Mouse (Mus musculus) heart, embryonic 15.5 days (tissue): ENCODE measurements around the gene Zfp111. TPM values are rescaled to one million over a fixed set of nuclear protein-coding genes. Genes with fewer than 3 reads are reported as not detected.
A peak's percentile ranks its signal among the peaks of the same experiment; 100 is the strongest.

Experiments
- ATAC-seq: fragments of 200-750 bp; cut with Nextera tagmentation; replicated peaks from 2 replicates; pipeline ENCODE4 v1.8.0; 2017; ENCODE audit warnings: low read depth, moderate TSS enrichment; ENCODE audit not compliant: insufficient number of reproducible peaks, insufficient read depth, low FRiP score
- H3K27ac ChIP-seq: fragments of 300-500 bp; sonication (generic); 2 replicates; pipeline ENCODE4 v1.5.1; 2015; ENCODE audit warnings: mild to moderate bottlenecking, inconsistent platforms
- H3K27me3 ChIP-seq: fragments of 300-500 bp; sonication (generic); 2 replicates; pipeline ENCODE4 v1.6.1; 2015; ENCODE audit warnings: inconsistent platforms
- H3K36me3 ChIP-seq: fragments of 300-500 bp; sonication (generic); 2 replicates; pipeline ENCODE4 v1.6.1; 2015; ENCODE audit warnings: mild to moderate bottlenecking, inconsistent platforms
- H3K4me1 ChIP-seq: fragments of 300-500 bp; sonication (generic); replicated peaks from 2 replicates; pipeline ENCODE4 v1.6.1; 2015; ENCODE audit warnings: inconsistent platforms
- H3K4me2 ChIP-seq: fragments of 300-500 bp; sonication (generic); 2 replicates; pipeline ENCODE4 v1.6.1; 2015; ENCODE audit warnings: inconsistent platforms, mild to moderate bottlenecking, moderate library complexity
- H3K4me3 ChIP-seq: fragments of 300-500 bp; sonication (generic); 2 replicates; pipeline ENCODE4 v1.5.1; 2015; ENCODE audit warnings: mild to moderate bottlenecking, inconsistent platforms
- H3K9ac ChIP-seq: fragments of 300-500 bp; sonication (generic); 2 replicates; pipeline ENCODE4 v1.6.1; 2015; ENCODE audit warnings: mild to moderate bottlenecking, inconsistent platforms
- H3K9me3 ChIP-seq: fragments of 300-500 bp; sonication (generic); replicated peaks from 2 replicates; pipeline ENCODE4 v1.6.1; 2016; ENCODE audit warnings: inconsistent platforms
- whole genome bisulfite sequencing: fragments of 180-500 bp; shearing (Covaris S2); methylation state at CpG from one replicate; pipeline ENCODE4 v1.1.7; 2015; ENCODE audit warnings: mixed read lengths; 5-methylcytosine and 5-hydroxymethylcytosine counted together
- polyA plus RNA-seq: library from polyadenylated mRNA; unstranded; fragments of >200 nt; fragmentation: Nextera tagmentation; extraction: Ambion mirVana; gene quantifications from 2 replicates; pipeline ENCODE4 v1.2.1, GENCODE M21; 2015

Zfp111 gene
- polyA plus RNA-seq: 5.9 and 6.4 TPM in 2 replicates

DNA sequence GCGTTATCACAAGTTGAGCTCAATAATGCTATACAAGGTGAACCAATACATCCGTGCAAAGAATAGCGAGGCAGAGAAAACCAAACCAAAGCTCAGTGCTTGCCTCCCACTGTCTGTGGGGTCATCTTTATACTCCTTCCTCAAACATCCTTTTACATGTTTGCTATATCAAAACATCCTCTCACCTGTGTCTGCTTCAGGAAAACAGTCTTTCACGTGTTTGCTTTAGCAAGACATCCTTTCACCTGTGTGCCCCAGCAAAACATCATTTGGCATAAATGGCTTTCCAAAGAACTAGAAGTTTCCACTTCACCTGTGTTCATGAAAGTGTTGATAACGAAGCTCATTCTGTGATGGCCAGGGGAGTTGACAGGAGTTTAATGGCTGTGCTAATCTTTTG is at the start of gene Zfp111:
TSS of gene Zfp111 (minus strand) at position 101 of the 400 bp plus-strand sequence.
- H3K9me3 ChIP-seq: no peaks in the 10 kb centered on the region
- 74% methylated on average over 5 of the region's 5 CpGs for WGBS
- H3K27me3 ChIP-seq: no peaks in the 10 kb centered on the region
- H3K9ac ChIP-seq: no peak within 1 kb of the TSS
- no peak within 1 kb of the TSS for H3K4me3 ChIP-seq
- no peaks in the 10 kb centered on the region for H3K36me3 ChIP-seq
- H3K4me1 ChIP-seq: peaks cover 8% of the 10 kb centered on the region; the same call in 1 of the 2 replicates
- ATAC-seq: no peak
- no peak within 1 kb of the TSS for H3K4me2 ChIP-seq
- no peak within 1 kb of the TSS for H3K27ac ChIP-seq

DNA sequence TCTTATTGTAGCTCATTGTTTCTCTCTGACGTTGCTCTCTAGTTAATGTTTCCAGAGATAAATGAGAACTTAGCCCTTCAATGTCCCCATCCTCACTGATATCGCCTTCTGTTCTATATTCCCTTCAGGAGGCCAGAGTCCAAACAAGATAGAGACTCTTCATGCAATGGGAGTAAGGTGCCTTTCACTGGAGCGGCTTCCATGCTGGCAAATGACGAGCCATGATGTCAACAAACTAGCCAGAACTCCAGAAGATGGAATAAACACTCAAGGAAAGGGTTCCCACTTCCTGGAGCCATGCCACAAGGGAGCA is 48.7 kb upstream of the Zfp111 start:
- H3K4me3 ChIP-seq: no peak overlapping the region
- WGBS: 91% methylated on average over 4 of the region's 4 CpGs
- no peak overlapping the region for H3K4me2 ChIP-seq
- H3K4me1 ChIP-seq: peaks cover 5% of the 10 kb centered on the region
- no peak for ATAC-seq
- no peak overlapping the region for H3K27ac ChIP-seq
- H3K9me3 ChIP-seq: no peaks in the 10 kb centered on the region
- no peak overlapping the region for H3K9ac ChIP-seq
- H3K36me3 ChIP-seq: peaks cover 22% of the 10 kb centered on the region; the same call in 1 of the 2 replicates
- H3K27me3 ChIP-seq: no peaks in the 10 kb centered on the region

DNA sequence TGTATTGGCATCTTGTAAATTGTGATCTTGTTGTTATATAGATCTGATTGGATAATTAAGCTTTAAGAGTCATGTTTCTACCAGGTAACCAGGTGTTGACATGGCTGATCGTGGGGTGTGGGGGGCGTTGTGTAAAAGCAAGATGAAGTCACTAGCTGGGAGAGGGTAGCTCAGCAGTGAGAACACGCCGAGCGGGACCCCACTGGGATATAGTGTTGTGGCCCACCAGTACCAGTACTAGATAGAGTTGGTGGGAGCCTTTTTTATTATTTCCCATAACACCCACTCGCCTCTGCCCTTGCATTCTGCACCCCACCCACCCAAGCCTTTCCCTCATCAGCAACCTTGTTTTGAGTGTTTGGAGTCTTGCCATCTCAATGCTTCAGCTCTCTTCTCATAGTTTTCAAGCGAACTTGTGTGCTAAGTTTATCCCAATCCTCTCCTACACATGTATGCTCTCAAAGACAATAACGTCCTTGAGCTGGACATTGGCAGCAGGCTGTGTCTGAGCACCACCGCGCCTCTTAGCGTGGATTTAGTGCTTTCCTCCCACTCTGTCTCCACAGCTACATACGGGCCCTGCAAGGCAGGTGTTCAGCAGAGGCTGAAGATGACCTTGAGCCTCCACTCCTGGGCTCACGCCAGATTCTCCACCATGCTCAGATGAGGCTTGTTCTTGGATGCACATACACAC is 48.2 kb upstream of the Zfp111 start:
- Histone ChIP-seq H3K36me3 (peaks cover 22% of the 10 kb centered on the region; the same call in 1 of the 2 replicates), H3K9me3 (no peaks in the 10 kb centered on the region), H3K9ac (no peak overlapping the region), H3K4me3 (no peak overlapping the region), H3K27ac (no peak overlapping the region), H3K4me2 (no peak overlapping the region), H3K27me3 (no peaks in the 10 kb centered on the region), H3K4me1 (peaks cover 7% of the 10 kb centered on the region)
- WGBS: 82% methylated on average over 13 of the region's 13 CpGs
- no peak for ATAC-seq

DNA sequence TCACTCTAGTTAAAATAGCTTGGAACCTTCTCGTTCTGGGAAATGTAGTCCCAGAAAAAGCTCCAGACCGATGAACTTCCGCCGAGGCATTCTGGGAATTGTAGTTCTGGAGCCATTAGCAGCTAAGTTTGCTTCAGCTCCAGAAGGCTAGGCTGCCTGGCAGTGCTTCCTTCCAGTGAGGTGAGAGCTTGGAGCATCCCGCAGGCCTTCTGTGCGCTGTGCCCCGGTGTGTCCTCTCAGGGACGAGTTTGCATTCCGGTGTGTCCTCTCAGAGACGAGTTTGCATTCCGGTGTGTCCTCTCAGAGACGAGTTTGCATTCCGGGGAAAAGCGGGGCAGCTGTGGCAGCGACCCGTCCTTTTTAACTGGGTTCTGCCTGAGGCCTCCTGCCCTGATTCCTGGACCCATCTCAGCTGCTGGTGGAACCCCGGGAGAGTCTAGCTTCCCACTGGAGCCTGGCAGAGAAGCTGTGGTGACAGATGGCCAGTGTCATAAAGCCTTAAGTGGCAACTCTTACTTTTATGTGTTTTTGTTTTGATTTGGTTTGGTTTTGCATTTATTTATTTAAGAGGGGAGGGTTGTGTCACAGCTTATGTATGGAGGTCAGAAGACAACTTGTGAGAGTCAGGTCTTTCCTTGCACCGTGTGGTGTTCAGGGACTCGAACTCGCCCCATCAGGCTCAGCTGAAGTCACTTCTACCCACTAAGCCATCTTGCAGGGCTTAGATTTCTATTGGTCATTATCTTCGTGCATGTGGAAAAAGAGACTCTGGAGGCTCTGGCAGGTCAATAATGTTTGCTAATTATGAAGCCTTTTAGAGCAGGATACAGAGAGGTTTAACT is 43.6 kb upstream of the Zfp111 start, which contains the start of gene Zfp108:
TSS of gene Zfp108 (plus strand) at position 162 of the 842 bp plus-strand sequence.
- peaks cover 10% of the 10 kb centered on the region for H3K4me1 ChIP-seq
- no peaks in the 10 kb centered on the region for H3K27me3 ChIP-seq
- no peaks in the 10 kb centered on the region for H3K9me3 ChIP-seq
- no peaks in the 10 kb centered on the region; the same call in 1 of the 2 replicates for H3K36me3 ChIP-seq
- 0 out of 2 replicates have a peak within 1 kb of the TSS, but pooled peaks have one; percentile 31 for H3K27ac ChIP-seq
- H3K4me2 ChIP-seq: peak within 1 kb of the TSS; percentile 70
- peak; percentile 82 for ATAC-seq
- peak within 1 kb of the TSS; percentile 73 for H3K4me3 ChIP-seq
- peak within 1 kb of the TSS; percentile 64 for H3K9ac ChIP-seq
- WGBS: 19% methylated on average over 21 of the region's 21 CpGs

DNA sequence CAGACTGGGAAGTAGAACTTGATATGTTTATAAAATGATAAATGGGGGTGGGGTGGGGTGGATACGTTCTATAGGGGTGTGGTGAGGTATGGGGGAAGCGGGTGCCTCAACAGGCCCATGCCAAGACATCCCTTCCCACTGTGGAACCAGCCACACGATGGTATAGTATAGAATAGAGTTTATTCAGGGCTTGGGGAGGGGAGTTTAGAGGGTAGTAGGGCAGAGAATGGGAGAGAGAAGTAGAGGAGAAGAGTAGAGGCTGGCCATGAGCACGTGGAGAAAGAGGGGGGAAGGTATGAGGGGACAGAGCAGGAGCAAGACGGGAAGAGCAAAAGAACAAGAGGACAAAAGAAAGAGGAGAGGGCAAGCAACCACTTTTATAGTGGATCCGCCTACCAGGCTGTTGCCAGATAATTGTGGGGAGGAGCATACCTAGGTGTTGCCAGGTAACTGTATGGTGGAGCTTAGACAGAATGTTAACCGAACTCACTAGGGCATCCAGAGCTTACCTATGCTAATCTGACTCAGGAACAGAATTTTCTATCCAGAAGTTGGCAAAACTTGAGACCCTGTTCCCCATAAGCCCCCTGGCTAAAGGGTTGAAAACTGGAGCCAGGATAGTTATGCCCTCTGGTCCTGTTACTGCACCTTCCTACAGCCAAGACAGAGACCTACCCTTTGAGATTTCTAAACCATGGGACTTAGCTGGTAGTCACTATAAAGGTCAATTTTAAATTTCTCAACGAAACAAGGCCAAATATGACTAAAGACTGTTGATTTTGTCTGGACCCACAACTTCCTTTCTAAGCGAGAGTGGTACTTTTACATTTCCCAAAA is 42.8 kb upstream of the Zfp111 start:
- Histone ChIP-seq H3K9me3 (no peaks in the 10 kb centered on the region), H3K27ac (0 out of 2 replicates have a peak overlapping the region, but pooled peaks have one; percentile 31), H3K9ac (0 out of 2 replicates have a peak overlapping the region, but pooled peaks have one; percentile 25), H3K4me2 (peak overlapping the region; percentile 70), H3K36me3 (no peaks in the 10 kb centered on the region), H3K4me3 (peak overlapping the region; percentile 73), H3K4me1 (peaks cover 10% of the 10 kb centered on the region), H3K27me3 (no peaks in the 10 kb centered on the region)
- no peak; the same call in 1 of the 2 replicates for ATAC-seq
- 62% methylated on average over 9 of the region's 9 CpGs for WGBS

DNA sequence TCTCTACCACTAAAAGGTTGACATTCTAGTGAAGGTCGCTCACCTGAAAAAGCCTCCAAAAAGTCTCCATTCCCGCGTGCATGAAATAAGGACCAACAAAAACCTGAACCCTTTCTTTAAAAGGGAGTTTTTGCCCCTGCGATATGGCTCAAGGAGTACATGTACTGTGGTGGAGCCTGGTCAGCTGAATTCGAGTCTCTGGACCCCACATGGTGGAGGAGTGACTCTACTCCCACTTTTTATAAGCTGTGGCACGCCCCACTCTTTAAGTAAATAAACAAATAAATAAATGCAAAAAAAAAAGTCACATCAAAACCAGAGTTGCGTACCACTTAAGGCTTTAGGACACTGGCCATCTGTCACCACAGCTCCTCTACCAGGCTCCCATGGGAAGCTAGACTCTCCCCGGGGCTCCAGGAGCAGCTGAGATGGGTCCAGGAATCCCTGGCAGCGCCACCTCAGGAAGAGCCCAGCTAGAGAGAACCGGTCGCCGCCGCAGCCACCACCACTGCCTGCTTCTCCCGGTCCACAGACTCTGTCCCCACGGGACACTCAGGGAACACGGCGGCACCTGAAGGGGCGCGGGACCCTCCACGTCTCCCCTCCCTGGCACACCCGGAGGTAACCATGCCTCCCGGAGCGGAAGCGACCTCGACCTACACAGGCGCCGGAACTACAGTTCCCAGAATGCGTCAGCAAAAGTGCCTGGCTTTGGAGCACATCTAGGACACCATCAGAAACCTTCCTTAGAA is 26.0 kb upstream of the Zfp111 start, which contains the start of gene Zfp109:
TSS of gene Zfp109 (minus strand) at position 521 of the 752 bp plus-strand sequence.
- peak; percentile 79 for ATAC-seq
- H3K4me1 ChIP-seq: peaks cover 9% of the 10 kb centered on the region; the same call in 1 of the 2 replicates

DNA sequence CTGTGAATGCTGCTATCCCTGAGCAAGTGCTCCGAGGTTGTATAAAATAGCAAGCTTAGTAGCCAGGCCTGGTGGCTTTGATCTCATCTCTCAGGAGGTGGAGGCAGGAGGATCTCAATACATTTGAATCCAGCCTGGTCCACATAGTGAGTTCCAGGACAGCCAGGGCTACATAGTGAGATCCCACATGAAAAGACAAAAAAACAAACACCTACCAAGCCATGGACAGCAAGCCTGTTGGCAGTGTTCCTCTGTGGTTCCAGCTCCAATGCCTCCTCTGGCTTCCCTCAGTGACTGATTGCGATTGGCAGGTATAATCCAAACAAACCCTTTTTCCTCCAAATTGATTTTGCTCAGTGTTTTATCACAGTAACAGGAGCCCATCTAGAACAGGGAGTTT is 947 bp downstream of the Zfp111 start:
- Histone ChIP-seq H3K9me3 (no peaks in the 10 kb centered on the region), H3K4me3 (no peak overlapping the region), H3K27ac (no peak overlapping the region), H3K4me2 (no peak overlapping the region), H3K36me3 (peaks cover 5% of the 10 kb centered on the region; the same call in 1 of the 2 replicates), H3K9ac (no peak overlapping the region), H3K27me3 (no peaks in the 10 kb centered on the region), H3K4me1 (peaks cover 8% of the 10 kb centered on the region; the same call in 1 of the 2 replicates)
- ATAC-seq: no peak
- WGBS: 67% methylated on average over 2 of the region's 2 CpGs

More for the DNA sequence above, 26.0 kb upstream of the Zfp111 start, which contains the start of gene Zfp109:
- 5% methylated on average over 28 of the region's 28 CpGs for WGBS
- Histone ChIP-seq H3K4me3 (peak within 1 kb of the TSS; percentile 85), H3K27me3 (no peaks in the 10 kb centered on the region), H3K36me3 (no peaks in the 10 kb centered on the region), H3K9ac (peak within 1 kb of the TSS; percentile 76), H3K9me3 (no peaks in the 10 kb centered on the region), H3K27ac (no peak within 1 kb of the TSS; the same call in 1 of the 2 replicates), H3K4me2 (peak within 1 kb of the TSS; percentile 74)

DNA sequence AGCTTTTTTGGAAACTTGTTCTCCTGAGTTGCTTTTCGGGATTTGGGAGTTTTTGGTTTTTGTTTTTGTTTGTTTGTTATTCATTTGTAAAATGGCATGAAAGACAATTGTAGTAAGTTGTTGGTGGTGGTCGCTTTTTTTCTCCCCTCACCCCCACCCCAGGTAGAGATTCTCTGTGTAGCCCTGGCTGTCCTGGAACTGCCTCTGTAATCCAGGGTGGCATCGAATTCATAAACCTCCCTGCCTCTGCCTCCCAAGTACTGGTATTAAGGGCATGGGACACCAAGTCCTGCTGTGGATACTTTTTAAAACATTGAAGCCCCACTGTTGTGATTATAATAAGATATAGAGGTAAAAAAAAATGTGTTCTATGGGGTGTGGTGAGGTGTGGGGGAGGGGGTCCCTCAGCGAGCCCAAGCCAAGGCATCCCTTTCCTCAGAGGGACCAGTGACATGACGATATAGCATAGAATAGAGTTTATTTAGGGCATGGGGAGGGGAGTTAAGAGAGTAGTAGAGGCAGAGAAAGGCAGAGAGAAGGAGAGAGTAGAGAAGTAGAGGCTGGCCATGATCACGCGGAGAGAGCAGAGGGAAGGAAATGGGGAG is 2.9 kb downstream of the Zfp111 start:
- Histone ChIP-seq H3K4me3 (peak overlapping the region; percentile 77), H3K4me2 (peak overlapping the region; percentile 74), H3K4me1 (peaks cover 8% of the 10 kb centered on the region; the same call in 1 of the 2 replicates), H3K27me3 (no peaks in the 10 kb centered on the region), H3K36me3 (peaks cover 14% of the 10 kb centered on the region; the same call in 1 of the 2 replicates), H3K27ac (no peak overlapping the region), H3K9me3 (no peaks in the 10 kb centered on the region), H3K9ac (no peak overlapping the region)
- no peak for ATAC-seq
- WGBS: 55% methylated on average over 7 of the region's 7 CpGs

GRCm38 (mm10) chr7:24207488-24208261 is 3.6 kb downstream of the Zfp111 start:
- Histone ChIP-seq H3K36me3 (peaks cover 18% of the 10 kb centered on the region; the same call in 1 of the 2 replicates), H3K9me3 (no peaks in the 10 kb centered on the region), H3K4me1 (peaks cover 8% of the 10 kb centered on the region; the same call in 1 of the 2 replicates), H3K4me3 (peak overlapping the region; percentile 77), H3K4me2 (peak overlapping the region; percentile 74), H3K27me3 (no peaks in the 10 kb centered on the region), H3K27ac (peak overlapping the region; percentile 72), H3K9ac (peak overlapping the region; percentile 85)
- ATAC-seq: peak; percentile 88
- WGBS: 12% methylated on average over 24 of the region's 24 CpGs
